Mouse (Mus musculus) megakaryocyte, adult 5-6 weeks (primary cell): ENCODE measurements at regions not wholly inside any gene's neighbourhood (a gene's known extent, or its start where the extent isn't known, plus 50 kb on each side); places are given as distances from the start of the nearest gene placed in this dataset.
"Not testable (repeated sequence)": the region's sequence is repeated elsewhere in the genome, so short reads cannot be mapped to it uniquely, and the experiment has no call there.

Source experiments
- ATAC-seq: 2 replicates; pipeline ENCODE4 v1.8.0; 2016; ENCODE audit warnings: mild to moderate bottlenecking, inconsistent platforms; ENCODE audit not compliant: poor library complexity, severe bottlenecking

DNA sequence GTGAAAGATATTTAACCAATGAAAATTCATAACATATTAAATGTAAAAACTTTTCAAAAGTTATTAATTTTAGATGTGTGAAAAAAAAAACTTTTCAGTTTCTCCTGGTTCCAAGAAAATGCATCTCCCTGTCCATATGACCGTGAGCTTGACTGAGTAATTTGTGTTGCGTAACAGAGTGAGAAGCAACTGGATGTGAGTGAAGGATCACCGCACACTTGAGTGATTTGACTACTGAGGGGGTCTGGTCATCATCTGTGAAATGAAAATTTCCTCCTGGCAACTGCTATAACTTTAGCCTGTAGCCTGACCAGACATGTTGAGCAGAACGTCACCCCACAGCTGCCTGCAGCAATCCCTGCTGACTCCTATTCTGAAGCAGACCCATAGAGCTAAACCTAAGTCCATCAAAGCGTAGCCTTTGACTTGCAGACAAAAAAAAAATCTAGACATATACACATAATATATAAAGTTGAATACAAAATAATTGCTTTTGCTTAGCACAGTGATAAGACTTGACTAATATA is 461.2 kb downstream of the Brinp3 start:
- no peak for ATAC-seq

DNA sequence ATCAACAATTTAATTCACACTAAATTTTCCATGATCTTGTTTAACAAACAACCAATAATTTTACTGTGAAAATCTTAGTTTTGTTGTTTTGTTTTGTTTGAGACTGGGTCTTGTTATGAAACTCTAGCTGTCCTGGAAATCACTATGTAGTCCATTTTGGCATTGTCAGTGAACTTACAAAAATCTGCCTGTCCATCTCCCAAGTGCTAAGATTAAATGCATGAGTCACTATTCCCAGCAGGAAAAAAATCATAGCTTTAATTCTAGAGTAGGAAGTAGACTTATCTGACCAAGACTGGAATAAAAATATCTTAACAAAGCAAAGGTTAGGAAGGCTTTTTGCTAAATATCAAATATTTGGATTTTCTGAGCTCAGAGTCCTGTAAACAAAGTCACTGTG is 461.8 kb downstream of the Brinp3 start:
- no peak for ATAC-seq

DNA sequence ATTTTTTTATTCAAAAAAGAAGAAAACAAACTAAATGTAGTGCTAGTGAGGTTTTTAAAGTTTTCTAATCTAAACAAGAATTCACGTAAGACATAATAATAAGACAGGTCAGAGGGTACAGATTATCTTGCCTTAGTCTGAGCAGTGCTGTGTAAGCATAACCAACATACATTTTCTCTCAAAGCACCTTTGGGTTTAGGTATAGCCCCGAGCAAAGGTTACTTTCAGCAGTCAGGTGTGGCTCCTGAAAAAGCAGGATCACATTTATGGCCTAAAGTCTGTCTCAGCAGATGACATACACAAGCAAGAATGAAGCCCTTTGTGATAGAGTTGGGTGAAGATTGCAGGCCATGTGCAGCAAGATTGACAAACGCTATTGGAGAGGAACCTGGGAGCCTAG is 465.9 kb downstream of the Brinp3 start:
- ATAC-seq, result no peak

DNA sequence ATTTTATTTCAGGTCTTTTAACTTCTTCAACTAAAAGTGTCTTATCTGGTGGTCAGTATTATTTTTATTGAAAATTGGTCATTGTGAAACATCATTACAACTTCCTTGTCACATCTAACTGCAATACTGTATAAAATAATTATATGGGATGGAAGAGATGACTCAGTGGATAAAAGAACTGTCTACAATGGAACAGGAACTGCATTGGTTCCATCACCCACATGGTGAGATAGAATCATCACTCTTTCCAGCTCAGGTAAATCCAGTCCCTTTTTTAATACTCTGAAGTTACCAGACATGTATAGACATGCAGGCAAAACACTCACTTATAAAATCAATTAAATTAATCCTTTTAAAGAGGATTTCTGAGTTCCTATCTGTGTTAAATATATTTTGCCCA is 473.0 kb downstream of the Brinp3 start:
- ATAC-seq, result peak; percentile 55

DNA sequence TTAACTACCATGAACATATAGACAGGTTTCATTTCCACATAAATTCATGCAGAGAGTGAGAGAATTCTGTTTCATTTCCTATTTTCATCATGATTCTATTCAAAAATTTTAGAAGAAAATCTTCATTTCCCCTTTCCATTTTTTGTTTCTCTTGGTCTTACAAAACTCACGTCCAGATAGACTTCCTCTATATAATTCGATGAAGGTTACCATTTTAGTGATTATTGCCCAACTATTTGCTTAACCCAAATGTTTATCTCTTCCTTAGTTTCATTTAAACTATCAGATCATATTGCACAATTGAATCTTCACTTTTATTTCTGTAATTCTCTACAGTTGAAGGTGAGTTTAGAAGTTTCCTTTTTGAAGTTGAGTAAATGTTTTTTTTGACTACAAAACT is 473.4 kb downstream of the Brinp3 start:
- ATAC-seq, result peak; percentile 94

DNA sequence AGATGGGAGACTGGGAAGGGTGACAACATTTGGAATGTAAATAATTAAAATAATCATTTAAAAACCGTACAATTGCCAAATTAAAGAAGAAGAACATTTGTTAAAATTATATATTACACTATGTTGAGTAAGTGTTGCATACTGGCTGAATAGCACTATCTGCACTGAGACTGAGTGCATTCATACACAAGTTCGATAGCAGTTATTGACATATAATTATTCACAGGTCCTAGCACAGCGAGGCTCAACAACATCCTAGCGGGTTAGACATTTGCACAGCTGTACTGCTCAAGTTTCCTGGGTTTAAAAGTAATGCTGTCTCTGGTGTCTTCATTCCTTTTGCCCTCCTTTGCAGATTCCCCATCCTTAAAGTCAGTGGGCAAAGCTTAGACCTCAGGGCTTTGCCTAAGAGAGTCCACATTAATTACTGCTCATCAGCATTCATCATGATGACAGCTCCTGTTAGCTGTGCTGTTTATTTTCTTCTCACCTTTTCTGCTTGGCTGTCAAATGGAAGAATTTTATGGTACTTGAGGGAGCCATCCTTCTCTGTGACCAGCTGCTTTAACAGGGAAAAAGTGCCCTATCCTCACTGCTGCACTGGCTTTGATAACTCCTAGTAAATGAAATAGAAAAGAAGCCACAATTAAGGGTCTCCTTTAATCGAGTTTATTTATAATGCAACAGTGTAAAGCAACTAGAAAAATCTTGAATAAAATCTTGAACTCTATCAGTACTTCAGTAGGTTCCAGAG is 489.1 kb downstream of the Brinp3 start:
- ATAC-seq, result no peak

DNA sequence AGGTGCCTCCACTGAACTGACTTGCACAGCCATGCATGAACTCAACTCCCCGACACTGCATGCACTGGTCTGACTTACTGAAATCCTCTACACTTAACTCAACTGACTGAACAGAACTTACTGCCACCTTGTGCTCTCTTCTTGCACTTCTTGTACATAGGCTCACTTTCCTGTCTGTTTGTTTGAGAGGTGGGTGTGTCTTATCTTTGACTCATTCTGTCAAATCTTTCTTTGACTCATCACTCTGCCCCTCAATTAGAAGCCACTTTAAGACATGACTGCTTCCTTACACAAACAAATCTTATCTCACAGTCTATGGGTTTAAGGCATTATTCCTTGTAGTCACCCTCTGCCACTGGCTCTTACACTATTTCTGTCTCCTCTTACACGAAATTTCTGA is 505.5 kb downstream of the Brinp3 start:
- ATAC-seq, result no peak

DNA sequence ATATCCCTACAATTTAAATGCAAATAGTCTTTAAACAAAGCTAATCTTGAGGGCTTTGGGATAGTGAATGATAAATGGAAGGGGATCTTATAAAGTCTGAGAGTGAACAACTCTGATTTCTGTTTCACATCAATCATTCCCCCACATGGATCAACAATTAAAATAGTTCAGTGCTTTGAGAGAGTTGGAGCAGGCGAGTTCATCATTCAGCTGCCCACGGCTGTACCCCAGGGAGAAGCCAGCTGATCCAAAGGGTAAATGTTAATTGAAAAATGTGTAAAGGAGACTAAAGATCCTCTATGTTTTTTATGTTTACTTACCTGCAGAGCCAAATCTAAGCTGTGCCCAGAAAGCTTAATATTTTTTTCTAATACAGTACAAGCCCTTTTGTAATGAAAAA is 553.2 kb downstream of the Brinp3 start:
- ATAC-seq, result no peak

DNA sequence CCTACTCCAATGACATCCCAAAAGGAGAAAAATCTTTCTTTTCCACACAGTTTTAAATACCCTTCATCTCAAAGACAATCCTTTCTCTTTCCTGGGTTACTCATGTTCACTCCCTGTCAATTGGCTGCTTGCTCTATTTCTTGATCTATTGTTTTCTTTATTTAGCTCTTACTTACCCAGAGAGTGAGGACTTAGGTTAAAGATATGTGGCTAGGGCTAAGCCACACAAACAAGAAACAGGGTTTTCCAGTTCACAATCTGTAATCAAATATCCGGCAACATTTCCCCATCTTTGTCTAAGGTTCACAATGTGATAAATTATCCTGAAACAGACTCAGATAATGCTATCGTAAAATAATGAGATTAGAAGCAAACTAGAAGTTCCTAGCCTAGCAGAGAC is 563.9 kb downstream of the Brinp3 start:
- ATAC-seq, result no peak

DNA sequence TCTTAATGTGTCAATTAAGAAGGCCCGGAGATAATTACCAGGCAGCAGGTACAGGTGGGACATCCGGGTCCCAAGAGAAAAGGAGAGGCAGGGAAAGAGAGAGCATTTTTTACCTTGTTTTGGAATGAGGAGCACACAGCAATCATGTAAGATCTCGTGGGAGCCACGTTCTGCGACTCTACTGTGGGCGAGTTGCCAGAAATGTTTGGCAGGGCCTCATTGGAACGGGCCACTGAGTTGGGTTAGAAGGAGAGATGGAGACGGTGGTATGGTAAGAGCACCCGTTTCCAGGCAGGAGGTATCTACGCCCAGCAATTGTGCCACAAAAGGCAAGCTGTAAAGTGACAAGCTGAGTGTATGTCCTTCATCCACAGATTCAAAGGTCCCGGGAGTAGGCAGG is 579.6 kb downstream of the Brinp3 start:
- ATAC-seq, result no peak

DNA sequence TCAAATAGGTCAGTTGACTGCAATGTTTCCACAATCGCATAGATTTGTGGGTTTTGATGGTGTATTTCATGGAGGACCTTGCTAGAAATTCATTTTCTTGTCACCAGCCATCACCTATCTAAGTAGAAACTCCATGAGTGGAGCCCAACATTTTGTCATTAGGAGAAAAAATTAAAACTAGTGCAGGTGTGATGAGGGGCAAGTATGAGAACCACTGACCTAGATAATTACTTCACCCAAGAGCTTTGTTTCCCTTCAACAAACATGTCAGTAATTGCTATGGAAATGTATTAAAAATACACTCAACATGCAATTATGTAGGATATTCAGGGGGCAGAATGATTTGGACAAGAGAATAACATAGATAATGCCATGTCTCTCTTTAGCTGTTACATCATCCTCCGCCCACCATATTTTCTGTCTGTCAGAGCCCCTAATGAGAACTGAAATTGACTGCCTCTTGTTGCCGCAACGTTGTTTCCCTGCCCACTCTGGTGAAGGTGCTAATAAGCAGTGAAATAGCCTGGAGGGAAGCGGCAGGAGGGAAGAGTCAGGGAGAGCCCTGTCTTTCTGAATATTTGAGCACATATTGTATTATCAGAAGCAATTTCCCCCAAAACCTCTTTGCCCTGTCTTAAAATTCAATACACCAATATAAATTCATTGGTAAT is 589.7 kb downstream of the Brinp3 start:
- no peak for ATAC-seq

DNA sequence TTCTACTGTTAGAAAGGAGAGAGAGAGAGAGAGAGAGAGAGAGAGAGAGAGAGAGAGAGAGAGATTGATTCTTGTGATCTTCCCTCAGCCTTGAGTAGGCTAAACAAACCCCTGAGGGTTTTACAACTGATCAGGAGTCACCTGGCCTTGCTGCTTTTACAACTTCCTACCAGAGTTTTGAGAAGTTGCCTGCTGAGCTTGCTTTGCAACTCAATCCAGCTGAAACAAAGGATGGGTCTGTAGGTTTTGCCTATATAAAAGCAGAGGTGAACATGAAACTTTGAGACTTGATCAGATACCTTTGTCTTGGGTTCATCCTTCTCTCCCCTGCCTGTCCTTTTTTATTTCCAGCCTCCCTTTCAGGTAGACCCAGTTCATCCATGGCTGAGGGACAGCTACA is 631.0 kb downstream of the Brinp3 start:
- no peak for ATAC-seq

DNA sequence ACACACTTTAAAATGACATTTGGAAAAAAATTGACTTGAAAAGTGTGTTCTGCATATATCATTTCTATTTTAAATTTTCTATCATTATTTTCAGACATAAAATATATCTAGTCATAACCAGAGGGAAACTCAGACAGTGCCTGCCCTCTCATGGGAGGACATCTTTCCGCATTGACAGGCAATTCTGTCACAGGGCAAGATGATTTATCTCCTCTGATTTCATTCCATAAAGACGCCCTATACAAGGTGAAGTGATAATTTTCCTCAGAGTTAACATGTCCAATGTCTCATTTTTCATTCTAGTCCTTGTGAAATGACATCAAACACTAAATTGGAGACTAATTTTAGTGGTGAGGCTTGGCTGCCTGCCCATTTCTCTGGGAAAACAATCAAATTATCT is 643.6 kb downstream of the Brinp3 start:
- ATAC-seq, result no peak

DNA sequence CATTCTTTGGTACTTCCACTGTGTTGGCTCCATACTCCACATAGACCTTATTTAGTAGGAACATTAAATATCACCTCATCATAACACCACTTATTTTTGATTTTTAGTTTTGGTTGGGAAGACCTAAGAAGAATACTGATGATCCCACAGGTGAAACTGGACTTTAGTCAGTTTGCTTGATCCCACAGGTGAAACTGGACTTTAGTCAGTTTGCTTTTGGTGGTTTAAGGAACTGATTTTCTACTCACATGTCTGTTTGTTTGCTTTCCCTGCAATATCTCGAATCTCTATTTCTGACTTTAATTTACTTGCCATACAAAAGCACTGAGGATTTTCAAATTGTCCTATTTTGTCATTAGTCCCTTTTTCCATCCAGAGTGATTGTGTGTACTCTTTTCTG is 680.8 kb downstream of the Brinp3 start:
- no peak for ATAC-seq

DNA sequence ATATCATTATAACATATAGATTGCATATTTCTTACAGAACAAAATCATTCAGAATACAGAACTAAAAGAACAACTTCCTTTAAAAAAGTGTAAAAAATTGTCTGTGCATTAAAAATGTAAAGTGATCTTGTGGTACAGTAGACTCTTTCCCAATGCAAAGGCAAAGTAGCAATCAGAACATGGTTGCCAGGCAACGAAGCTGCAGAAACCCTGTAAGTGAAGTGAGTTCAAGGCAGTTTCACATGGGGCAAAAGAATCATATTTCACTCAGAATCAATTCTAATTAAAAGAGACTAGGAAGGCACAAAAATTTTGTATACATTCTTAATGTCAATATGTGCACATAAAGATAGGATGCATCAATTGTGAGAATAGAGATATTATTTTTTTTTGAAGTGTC is 692.2 kb downstream of the Brinp3 start:
- no peak for ATAC-seq

DNA sequence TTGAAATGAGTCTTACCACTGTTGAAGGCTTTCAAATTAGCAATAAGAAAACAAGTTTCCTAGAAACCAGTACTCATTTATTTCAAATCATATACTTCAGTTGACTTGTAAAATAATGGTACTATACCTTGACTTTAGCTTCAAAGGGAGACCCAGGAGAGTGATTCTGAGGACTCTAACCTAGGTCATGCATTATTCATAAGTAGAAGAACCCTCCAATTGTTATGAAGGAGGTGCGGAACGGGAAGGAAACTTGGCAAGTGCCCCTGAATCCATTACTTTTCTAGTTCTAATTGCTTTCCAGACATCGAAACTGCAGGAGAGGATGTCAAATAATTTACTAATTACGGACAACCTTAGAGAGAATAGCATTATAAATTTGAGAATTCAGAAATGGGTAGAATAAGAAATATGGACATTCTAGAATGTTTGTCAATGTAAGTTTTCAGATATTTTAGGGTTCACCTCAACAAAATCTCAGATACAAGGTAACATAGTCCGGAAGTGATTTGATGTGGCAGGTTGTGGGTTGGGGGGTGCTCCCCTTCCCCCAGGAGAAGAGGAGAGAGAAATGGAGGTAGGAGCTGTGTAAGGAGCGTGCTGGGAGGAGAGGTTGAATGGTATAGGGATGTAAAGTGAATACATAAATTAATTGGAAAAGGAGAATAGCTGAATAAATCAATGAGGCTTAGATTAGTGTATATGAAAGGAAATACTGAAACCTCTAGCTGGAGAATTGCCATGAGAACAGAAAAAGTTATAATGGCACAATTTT is 692.9 kb downstream of the Brinp3 start:
- no peak for ATAC-seq

DNA sequence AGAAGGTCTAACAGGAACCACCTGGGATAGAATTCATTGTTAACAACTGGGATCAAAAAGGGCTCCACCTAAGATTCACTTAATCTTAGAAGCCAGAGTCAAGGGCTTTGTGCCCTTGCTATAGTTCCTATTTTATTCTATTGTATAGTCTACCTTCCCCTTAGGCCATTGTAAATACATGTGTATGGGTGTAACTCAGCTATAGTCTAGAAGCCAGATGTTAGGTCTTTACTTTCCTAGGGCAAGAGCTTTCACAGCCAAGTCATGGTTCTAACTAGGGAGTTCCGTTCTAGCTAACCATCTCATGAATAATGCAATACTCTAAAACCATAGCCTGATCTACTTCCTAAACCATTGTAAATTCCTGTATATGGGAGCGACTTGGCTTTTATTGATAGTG is 705.4 kb downstream of the Brinp3 start:
- ATAC-seq, result not testable (repeated sequence)

DNA sequence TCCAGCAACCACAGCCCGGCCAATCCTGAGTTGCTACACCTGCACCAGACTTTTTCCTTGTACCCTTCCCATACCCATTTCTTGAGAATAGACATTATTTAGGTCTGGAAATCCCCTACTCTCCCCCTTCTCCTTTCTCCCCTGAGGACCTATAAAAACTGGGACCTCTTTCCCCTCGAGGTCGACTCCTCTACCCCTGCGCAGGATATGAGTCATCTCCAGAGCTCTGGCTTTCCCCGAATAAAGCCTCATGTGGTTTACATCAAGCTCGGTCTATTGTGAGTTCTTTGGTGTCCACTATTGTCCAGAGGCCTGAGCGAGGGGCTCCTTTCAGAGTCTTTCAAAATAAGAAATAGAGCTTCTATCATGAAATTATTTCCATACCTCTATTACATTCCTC is 720.3 kb downstream of the Brinp3 start:
- ATAC-seq, result not testable (repeated sequence)

DNA sequence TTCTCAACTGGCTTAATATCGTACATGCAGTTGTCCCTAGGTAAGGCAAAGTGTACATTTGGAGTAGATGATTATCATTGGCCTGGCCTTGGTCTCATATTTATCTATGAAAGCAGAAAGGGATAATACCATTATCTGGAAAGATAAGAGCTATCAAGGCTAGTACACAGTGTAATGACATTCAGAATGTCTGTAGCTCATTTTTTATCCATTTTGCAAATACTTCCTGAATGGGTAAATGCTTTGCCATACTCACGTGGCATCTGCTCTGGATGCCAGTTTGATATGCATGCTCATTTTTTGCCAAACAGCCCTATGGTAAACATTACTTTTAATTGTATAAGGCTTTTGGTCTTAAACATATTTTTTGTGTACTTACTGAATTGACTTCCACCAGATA is 723.4 kb downstream of the Brinp3 start:
- no peak for ATAC-seq

DNA sequence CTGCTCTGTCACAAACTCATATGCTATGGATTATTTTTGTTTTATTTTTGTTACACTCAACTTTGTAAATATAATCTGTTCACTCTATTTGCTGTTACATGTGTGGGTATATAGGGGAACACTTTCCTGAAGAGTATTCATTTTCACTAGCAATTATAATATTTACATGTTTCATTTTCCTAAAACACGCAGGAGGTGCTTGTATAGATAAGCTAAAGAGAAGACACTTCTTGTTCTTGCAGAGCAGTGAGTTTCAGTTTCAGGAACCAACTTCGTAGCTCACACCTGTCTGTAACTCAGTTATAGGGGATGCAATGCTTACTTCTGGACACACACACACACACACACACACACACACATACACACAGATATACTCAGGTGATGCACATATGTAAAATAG is 724.9 kb downstream of the Brinp3 start:
- ATAC-seq, result no peak

DNA sequence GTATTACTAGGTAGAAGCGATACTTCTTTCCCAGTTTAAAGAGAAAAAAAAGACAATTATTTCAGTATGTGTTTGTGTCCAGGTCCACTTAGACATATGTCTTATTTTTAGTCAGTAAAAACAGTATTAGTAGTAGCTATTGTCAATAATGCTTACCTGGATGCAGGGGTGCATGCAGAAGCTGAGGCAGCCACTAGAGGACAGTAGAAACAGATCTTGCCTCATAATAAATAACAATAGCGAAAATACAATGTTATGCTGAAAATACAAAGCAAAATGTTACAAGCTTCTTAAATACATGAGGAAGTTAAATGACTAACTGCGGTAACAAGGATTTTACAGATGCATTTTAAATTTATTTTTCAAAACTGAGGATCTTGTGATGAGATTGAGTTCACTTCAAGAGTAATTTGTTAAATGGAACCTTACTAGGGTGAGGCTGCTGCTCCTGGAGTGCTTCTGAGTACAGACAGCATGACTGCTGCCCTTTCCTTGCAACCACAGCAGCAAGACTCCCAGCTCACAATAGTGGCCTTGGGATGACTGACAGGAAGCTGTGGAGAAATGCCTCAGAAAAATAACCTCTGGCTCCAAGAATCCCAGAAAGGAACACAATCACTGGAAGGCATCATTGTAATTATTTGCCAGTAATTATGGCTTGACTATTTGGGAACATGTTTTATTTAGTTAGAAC is 728.8 kb downstream of the Brinp3 start:
- no peak for ATAC-seq
